Mouse (Mus musculus) hindbrain, embryonic 11.5 days (tissue): ENCODE measurements around the gene Car5a. TPM values are rescaled to one million over a fixed set of nuclear protein-coding genes. Genes with fewer than 3 reads are reported as not detected.

Experiments used
- ATAC-seq: fragments of 200-750 bp; cut with Nextera tagmentation; 2 replicates; pipeline ENCODE4 v1.8.0; 2017; ENCODE audit warnings: mild to moderate bottlenecking, moderate TSS enrichment, moderate library complexity; ENCODE audit not compliant: low FRiP score
- DNase-seq: peaks from one replicate; pipeline ENCODE4 v3.0.0-alpha.2; 2015; ENCODE audit warnings: low spot score
- H3K27ac ChIP-seq: fragments of 300-500 bp; sonication (generic); 2 replicates; pipeline ENCODE4 v1.5.1; 2014; ENCODE audit warnings: mild to moderate bottlenecking, low read depth, low read length
- H3K27me3 ChIP-seq: fragments of 300-500 bp; sonication (generic); 2 replicates; pipeline ENCODE4 v1.6.1; 2014; ENCODE audit warnings: mild to moderate bottlenecking, low read length, moderate library complexity, mixed read lengths; ENCODE audit not compliant: control insufficient read depth, insufficient read depth
- H3K36me3 ChIP-seq: fragments of 300-500 bp; sonication (generic); 2 replicates; pipeline ENCODE4 v1.6.1; 2014; ENCODE audit warnings: mild to moderate bottlenecking, low read length, moderate library complexity, mixed read lengths; ENCODE audit not compliant: control insufficient read depth, insufficient read depth
- H3K4me1 ChIP-seq: fragments of 300-500 bp; sonication (generic); replicated peaks from 2 replicates; pipeline ENCODE4 v1.6.1; 2014; ENCODE audit warnings: low read length, mixed read lengths; ENCODE audit not compliant: control insufficient read depth, insufficient read depth
- H3K4me2 ChIP-seq: fragments of 300-500 bp; sonication (generic); replicated peaks from 2 replicates; pipeline ENCODE4 v1.6.1; 2014; ENCODE audit warnings: mild to moderate bottlenecking, low read depth, low read length
- H3K4me3 ChIP-seq: fragments of 300-500 bp; sonication (generic); 2 replicates; pipeline ENCODE4 v1.5.1; 2014; ENCODE audit warnings: low read depth, low read length
- H3K9ac ChIP-seq: fragments of 300-500 bp; sonication (generic); 2 replicates; pipeline ENCODE4 v1.6.1; 2014; ENCODE audit warnings: low read depth, low read length
- H3K9me3 ChIP-seq: fragments of 300-500 bp; sonication (generic); 2 replicates; pipeline ENCODE4 v1.6.1; 2016; ENCODE audit warnings: low read length; ENCODE audit not compliant: control insufficient read depth
- WGBS: fragments of 180-500 bp; shearing (Covaris S2); extraction: QIAGEN DNeasy Blood & Tissue Kit; methylation state at CpG from one replicate; pipeline ENCODE4 v1.1.7; 2014; 5-methylcytosine and 5-hydroxymethylcytosine counted together
- polyA plus RNA-seq: library from polyadenylated mRNA; unstranded; fragments of >200 nt; fragmentation: Nextera tagmentation; extraction: Ambion mirVana; gene quantifications from 2 replicates; pipeline ENCODE4 v1.2.1, GENCODE M21; 2014

Car5a gene
- polyA plus RNA-seq, 1 experiment from 2014 or later, result not detected

- ATAC-seq (no peak), DNase-seq (no peak)
- 77% methylated on average over 15 of the region's 15 CpGs for WGBS
- H3K27me3 ChIP-seq, result no peaks in the 10 kb centered on the region
- no peaks in the 10 kb centered on the region for H3K9me3 ChIP-seq
- H3K4me2 ChIP-seq, result no peak overlapping the region
- H3K4me3 ChIP-seq, result no peak overlapping the region
- no peaks in the 10 kb centered on the region for H3K4me1 ChIP-seq
- H3K27ac ChIP-seq, result no peak overlapping the region
- H3K36me3 ChIP-seq, result no peaks in the 10 kb centered on the region
- no peak overlapping the region for H3K9ac ChIP-seq
These were observed 54.6 kb downstream of the Car5a start for GRCm38 (mm10) chr8:121889810-121890785.

DNA sequence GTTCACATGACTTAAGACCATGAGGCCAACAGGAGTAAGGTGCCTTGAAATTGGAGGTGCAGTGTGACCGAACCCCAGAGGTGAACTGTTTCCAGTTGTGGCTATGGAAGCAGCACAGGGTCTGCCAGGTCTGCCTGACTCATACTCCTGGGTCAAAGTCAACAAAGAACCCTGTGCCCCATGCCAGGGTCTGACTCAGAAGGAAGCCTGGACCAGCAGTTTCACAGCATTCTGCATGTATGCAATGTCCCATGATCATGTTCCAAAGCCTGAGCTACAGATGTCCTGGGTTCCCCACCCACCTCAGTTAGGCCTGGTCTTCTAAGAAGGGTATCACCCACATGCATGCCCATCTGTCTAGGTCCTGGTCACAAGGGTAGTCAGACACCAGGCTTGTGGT lies 55.4 kb downstream of the Car5a start:
- DNase-seq (no peak), ATAC-seq (no peak)
- Histone ChIP-seq H3K4me3 (no peak overlapping the region), H3K27me3 (no peaks in the 10 kb centered on the region), H3K4me2 (no peak overlapping the region), H3K9me3 (no peaks in the 10 kb centered on the region), H3K27ac (no peak overlapping the region), H3K9ac (no peak overlapping the region), H3K4me1 (no peaks in the 10 kb centered on the region), H3K36me3 (no peaks in the 10 kb centered on the region)
- WGBS, result 91% methylated on average over 1 of the region's 1 CpGs

GRCm38 (mm10) chr8:121887547-121887946 lies 57.2 kb downstream of the Car5a start:
- H3K36me3 ChIP-seq, result no peaks in the 10 kb centered on the region
- no peak overlapping the region for H3K4me2 ChIP-seq
- no peaks in the 10 kb centered on the region for H3K4me1 ChIP-seq
- H3K9me3 ChIP-seq, result no peaks in the 10 kb centered on the region
- H3K27ac ChIP-seq, result no peak overlapping the region
- DNase-seq (no peak), ATAC-seq (no peak)
- no peak overlapping the region for H3K4me3 ChIP-seq
- WGBS, result 84% methylated on average over 1 of the region's 1 CpGs
- no peak overlapping the region for H3K9ac ChIP-seq
- no peaks in the 10 kb centered on the region for H3K27me3 ChIP-seq

DNA sequence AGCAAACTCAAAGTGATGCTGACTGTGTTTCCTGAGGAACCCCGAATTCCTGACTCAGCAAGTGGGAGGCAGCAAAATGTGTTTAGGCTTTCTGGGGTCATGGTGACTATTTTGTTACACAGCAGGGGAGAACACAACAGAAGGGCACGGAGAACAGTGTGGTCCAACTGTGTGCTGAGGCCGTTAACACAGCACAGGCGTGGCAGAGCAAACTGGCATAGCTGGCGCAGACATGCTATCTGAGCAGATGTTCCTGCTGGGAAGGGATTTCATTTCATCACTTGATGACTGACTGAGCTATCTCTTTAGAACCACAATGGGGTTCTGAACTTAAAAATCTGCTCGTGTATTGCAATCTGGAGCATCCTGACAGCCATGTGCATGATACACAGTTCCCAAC lies 59.3 kb downstream of the Car5a start:
- H3K4me2 ChIP-seq, result no peak overlapping the region
- 76% methylated on average over 6 of the region's 6 CpGs for WGBS
- DNase-seq (no peak), ATAC-seq (no peak)
- no peaks in the 10 kb centered on the region for H3K4me1 ChIP-seq
- no peak overlapping the region for H3K9ac ChIP-seq
- H3K9me3 ChIP-seq, result no peaks in the 10 kb centered on the region
- H3K27me3 ChIP-seq, result no peaks in the 10 kb centered on the region
- no peak overlapping the region for H3K4me3 ChIP-seq
- no peak overlapping the region for H3K27ac ChIP-seq
- H3K36me3 ChIP-seq, result no peaks in the 10 kb centered on the region

DNA sequence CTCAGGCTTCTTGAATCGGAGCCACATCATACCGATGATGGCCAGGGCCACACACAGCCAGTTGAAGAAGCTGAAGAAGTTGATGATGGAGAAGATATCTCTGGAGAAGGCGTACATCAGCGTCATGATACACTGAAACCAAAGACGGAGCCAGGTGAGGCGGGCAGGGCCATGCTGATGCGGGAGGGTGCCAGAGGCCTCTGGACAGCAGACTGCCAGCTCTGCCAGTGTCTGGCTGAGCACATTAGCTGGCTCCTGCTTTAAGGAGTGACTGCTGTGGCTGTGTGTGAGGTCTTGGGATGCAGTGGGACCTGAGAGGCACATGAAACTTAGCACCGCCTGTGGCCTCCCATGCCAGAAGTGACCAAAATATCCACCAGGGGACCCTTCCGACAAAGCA lies 59.7 kb downstream of the Car5a start:
- WGBS, result 92% methylated on average over 9 of the region's 9 CpGs

DNA sequence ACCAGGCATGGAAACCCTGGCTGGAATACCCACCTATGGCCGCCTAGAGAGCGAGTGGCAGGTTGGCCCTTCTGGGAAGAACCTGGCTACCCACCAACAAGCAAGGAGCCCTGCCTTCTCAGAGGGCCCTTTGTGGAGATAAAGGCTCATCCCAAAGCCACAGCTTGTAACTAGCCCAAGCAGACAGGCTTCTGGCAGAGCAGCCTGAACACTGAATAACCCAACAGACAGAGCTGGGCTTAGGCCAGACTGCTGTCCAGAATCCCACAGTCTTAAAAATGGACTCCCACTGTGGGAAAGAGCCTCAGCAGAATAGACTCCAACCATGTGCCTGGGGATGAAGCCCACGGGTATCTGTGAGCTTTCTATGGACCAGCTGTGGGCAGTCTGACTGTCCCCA lies 60.5 kb downstream of the Car5a start:
- no peak for DNase-seq
- H3K36me3 ChIP-seq, result no peaks in the 10 kb centered on the region
- H3K9ac ChIP-seq, result no peak overlapping the region
- H3K27me3 ChIP-seq, result no peaks in the 10 kb centered on the region
- WGBS, result 92% methylated on average over 3 of the region's 3 CpGs
- no peak overlapping the region for H3K4me3 ChIP-seq
- no peak overlapping the region for H3K27ac ChIP-seq
- H3K4me2 ChIP-seq, result no peak overlapping the region
- ATAC-seq, result no peak
- no peaks in the 10 kb centered on the region for H3K4me1 ChIP-seq
- no peaks in the 10 kb centered on the region for H3K9me3 ChIP-seq

More for the DNA sequence above, 59.7 kb downstream of the Car5a start:
- Histone ChIP-seq H3K4me2 (no peak overlapping the region), H3K27me3 (no peaks in the 10 kb centered on the region), H3K27ac (no peak overlapping the region), H3K9me3 (no peaks in the 10 kb centered on the region), H3K4me3 (no peak overlapping the region), H3K36me3 (no peaks in the 10 kb centered on the region), H3K4me1 (no peaks in the 10 kb centered on the region), H3K9ac (no peak overlapping the region)
- ATAC-seq (no peak), DNase-seq (no peak)

- DNase-seq (no peak), ATAC-seq (no peak)
- Histone ChIP-seq H3K27ac (no peak overlapping the region), H3K36me3 (no peaks in the 10 kb centered on the region), H3K4me3 (no peak overlapping the region), H3K4me2 (no peak overlapping the region), H3K4me1 (no peaks in the 10 kb centered on the region), H3K27me3 (no peaks in the 10 kb centered on the region), H3K9me3 (no peaks in the 10 kb centered on the region), H3K9ac (no peak overlapping the region)
- 90% methylated on average over 5 of the region's 5 CpGs for WGBS
These were observed 62.8 kb downstream of the Car5a start for GRCm38 (mm10) chr8:121881921-121882320.

GRCm38 (mm10) chr8:121880818-121881217 lies 63.9 kb downstream of the Car5a start:
- no peaks in the 10 kb centered on the region for H3K4me1 ChIP-seq
- ATAC-seq, result no peak
- no peaks in the 10 kb centered on the region for H3K9me3 ChIP-seq
- H3K4me2 ChIP-seq, result no peak overlapping the region
- DNase-seq, result no peak
- no peaks in the 10 kb centered on the region for H3K36me3 ChIP-seq
- H3K9ac ChIP-seq, result no peak overlapping the region
- no peak overlapping the region for H3K4me3 ChIP-seq
- 65% methylated on average over 1 of the region's 1 CpGs for WGBS
- H3K27me3 ChIP-seq, result no peaks in the 10 kb centered on the region
- no peak overlapping the region for H3K27ac ChIP-seq

- Histone ChIP-seq H3K36me3 (no peaks in the 10 kb centered on the region), H3K9ac (no peak overlapping the region), H3K9me3 (no peaks in the 10 kb centered on the region), H3K27me3 (no peaks in the 10 kb centered on the region), H3K4me3 (no peak overlapping the region), H3K27ac (no peak overlapping the region), H3K4me1 (no peaks in the 10 kb centered on the region), H3K4me2 (no peak overlapping the region)
- ATAC-seq (no peak), DNase-seq (no peak)
- WGBS, result 81% methylated on average over 3 of the region's 3 CpGs
These were observed 65.0 kb downstream of the Car5a start for GRCm38 (mm10) chr8:121879712-121880111.
